Mouse (Mus musculus) forebrain, postnatal 0 days (tissue): ENCODE measurements around the gene Heatr5a. TPM values are rescaled to one million over a fixed set of nuclear protein-coding genes. Genes with fewer than 3 reads are reported as not detected.
A peak's percentile ranks its signal among the peaks of the same experiment; 100 is the strongest.

Experiments
- ATAC-seq: fragments of 200-750 bp; cut with Nextera tagmentation; 2 replicates; pipeline ENCODE4 v1.8.0; 2017; ENCODE audit warnings: mild to moderate bottlenecking, moderate library complexity
- DNase-seq: peaks from one replicate; pipeline ENCODE4 v3.0.0-alpha.2; 2015
- H3K27ac ChIP-seq: fragments of 300-500 bp; sonication (generic); 2 replicates; pipeline ENCODE4 v1.5.1; 2014; ENCODE audit warnings: low read depth, mild to moderate bottlenecking, antibody characterized with exemption, low read length, moderate library complexity, mixed read lengths
- H3K27me3 ChIP-seq: fragments of 300-500 bp; sonication (generic); 2 replicates; pipeline ENCODE4 v1.6.1; 2014; ENCODE audit warnings: mild to moderate bottlenecking, low read length, mixed read lengths; ENCODE audit not compliant: insufficient read depth
- H3K36me3 ChIP-seq: fragments of 300-500 bp; sonication (generic); 2 replicates; pipeline ENCODE4 v1.6.1; 2014; ENCODE audit warnings: mild to moderate bottlenecking, moderate library complexity; ENCODE audit not compliant: insufficient read depth
- H3K4me1 ChIP-seq: fragments of 300-500 bp; sonication (generic); 2 replicates; pipeline ENCODE4 v1.6.1; 2014; ENCODE audit warnings: antibody characterized with exemption; ENCODE audit not compliant: insufficient read depth
- H3K4me2 ChIP-seq: fragments of 300-500 bp; sonication (generic); 2 replicates; pipeline ENCODE4 v1.6.1; 2014; ENCODE audit warnings: low read depth, mild to moderate bottlenecking, moderate library complexity
- H3K4me3 ChIP-seq: fragments of 300-500 bp; sonication (generic); 2 replicates; pipeline ENCODE4 v1.5.1; 2014; ENCODE audit warnings: low read depth, low read length, mixed read lengths
- H3K9ac ChIP-seq: fragments of 300-500 bp; sonication (generic); 2 replicates; pipeline ENCODE4 v1.6.1; 2014; ENCODE audit warnings: mild to moderate bottlenecking
- H3K9me3 ChIP-seq: fragments of 300-500 bp; sonication (generic); 2 replicates; pipeline ENCODE4 v1.6.1; 2016; ENCODE audit warnings: low read length
- CTCF ChIP-seq: sonication (generic); IDR thresholded peaks from 2 replicates; pipeline ENCODE4 v1.5.1; 2016; ENCODE audit warnings: antibody characterized with exemption, control low read depth, low read depth
- WGBS: fragments of 180-500 bp; shearing (Covaris S2); extraction: QIAGEN DNeasy Blood & Tissue Kit; methylation state at CpG from one replicate; pipeline ENCODE4 v1.1.7; 2014; 5-methylcytosine and 5-hydroxymethylcytosine counted together
- polyA plus RNA-seq: library from polyadenylated mRNA; unstranded; fragments of >200 nt; fragmentation: Nextera tagmentation; extraction: Ambion mirVana; gene quantifications from 2 replicates; pipeline ENCODE4 v1.2.1, GENCODE M21; 2015
- total RNA-seq: library from RNA; depleted of rRNA; stranded (reverse); fragments of >200 nt; gene quantifications from 2 replicates; pipeline ENCODE4 v1.2.3, GENCODE M21; 2014

Heatr5a gene
- total and polyA plus RNA-seq, 2 experiments from 2014 or later, result 2.0 to 15.0 TPM

GRCm38 (mm10) chr12:51845261-51845660 lies 125.9 kb downstream of the Heatr5a start:
- H3K27me3 ChIP-seq, result no peaks in the 10 kb centered on the region
- no peaks in the 10 kb centered on the region for H3K36me3 ChIP-seq
- H3K4me3 ChIP-seq, result peak overlapping the region; percentile 54
- no peak for TF ChIP-seq CTCF
- ATAC-seq (0 out of 2 replicates have a peak, but pooled peaks have one; percentile 16), DNase-seq (no peak)
- peak overlapping the region; percentile 49; the same call in 1 of the 2 replicates for H3K9ac ChIP-seq
- H3K4me2 ChIP-seq, result peak overlapping the region; percentile 65
- no peak overlapping the region for H3K27ac ChIP-seq
- H3K9me3 ChIP-seq, result no peaks in the 10 kb centered on the region
- 33% methylated on average over 1 of the region's 1 CpGs for WGBS
- peaks cover 9% of the 10 kb centered on the region; the same call in 1 of the 2 replicates for H3K4me1 ChIP-seq

DNA sequence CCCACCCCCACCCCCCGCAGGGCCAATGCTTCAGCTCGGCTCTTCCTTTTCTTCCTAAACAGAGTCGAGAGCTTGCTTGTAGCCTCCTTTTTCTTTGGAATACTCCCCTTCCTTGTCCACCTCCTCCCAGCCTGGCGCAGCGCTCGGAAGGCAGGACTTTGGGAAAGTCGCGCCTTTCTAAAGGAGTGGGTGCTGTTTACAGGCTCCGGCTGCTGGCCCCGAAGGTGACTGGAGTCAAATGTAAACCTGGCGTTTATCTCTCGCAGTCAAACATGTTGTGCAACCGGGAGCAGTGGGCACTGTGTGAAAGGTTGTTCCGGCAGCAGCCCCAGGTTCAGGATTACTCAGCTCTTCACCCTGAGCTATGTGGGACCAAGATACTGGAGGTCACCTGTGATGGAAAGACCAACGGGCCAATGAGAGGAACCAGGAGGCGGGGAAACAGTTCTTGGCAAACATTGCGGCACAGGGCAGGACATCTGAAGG lies 126.3 kb downstream of the Heatr5a start:
- peaks cover 9% of the 10 kb centered on the region; the same call in 1 of the 2 replicates for H3K4me1 ChIP-seq
- DNase-seq, result peak; percentile 84
- H3K4me2 ChIP-seq, result peak overlapping the region; percentile 65
- no peak for TF ChIP-seq CTCF
- H3K27me3 ChIP-seq, result no peaks in the 10 kb centered on the region
- 1% methylated on average over 17 of the region's 17 CpGs for WGBS
- peak overlapping the region; percentile 54 for H3K4me3 ChIP-seq
- H3K27ac ChIP-seq, result peak overlapping the region; percentile 9; the same call in 1 of the 2 replicates
- peak; percentile 97 for ATAC-seq
- no peaks in the 10 kb centered on the region for H3K36me3 ChIP-seq
- no peaks in the 10 kb centered on the region for H3K9me3 ChIP-seq
- peak overlapping the region; percentile 49 for H3K9ac ChIP-seq

GRCm38 (mm10) chr12:51843576-51844520 lies 127.3 kb downstream of the Heatr5a start:
- Histone ChIP-seq H3K9me3 (no peaks in the 10 kb centered on the region), H3K9ac (peak overlapping the region; percentile 49; the same call in 1 of the 2 replicates), H3K27me3 (no peaks in the 10 kb centered on the region), H3K4me1 (peaks cover 9% of the 10 kb centered on the region; the same call in 1 of the 2 replicates), H3K36me3 (no peaks in the 10 kb centered on the region), H3K27ac (no peak overlapping the region), H3K4me2 (peak overlapping the region; percentile 65), H3K4me3 (peak overlapping the region; percentile 54)
- ATAC-seq (no peak), DNase-seq (no peak)
- TF ChIP-seq CTCF, result no peak
- WGBS, result 25% methylated on average over 15 of the region's 15 CpGs

DNA sequence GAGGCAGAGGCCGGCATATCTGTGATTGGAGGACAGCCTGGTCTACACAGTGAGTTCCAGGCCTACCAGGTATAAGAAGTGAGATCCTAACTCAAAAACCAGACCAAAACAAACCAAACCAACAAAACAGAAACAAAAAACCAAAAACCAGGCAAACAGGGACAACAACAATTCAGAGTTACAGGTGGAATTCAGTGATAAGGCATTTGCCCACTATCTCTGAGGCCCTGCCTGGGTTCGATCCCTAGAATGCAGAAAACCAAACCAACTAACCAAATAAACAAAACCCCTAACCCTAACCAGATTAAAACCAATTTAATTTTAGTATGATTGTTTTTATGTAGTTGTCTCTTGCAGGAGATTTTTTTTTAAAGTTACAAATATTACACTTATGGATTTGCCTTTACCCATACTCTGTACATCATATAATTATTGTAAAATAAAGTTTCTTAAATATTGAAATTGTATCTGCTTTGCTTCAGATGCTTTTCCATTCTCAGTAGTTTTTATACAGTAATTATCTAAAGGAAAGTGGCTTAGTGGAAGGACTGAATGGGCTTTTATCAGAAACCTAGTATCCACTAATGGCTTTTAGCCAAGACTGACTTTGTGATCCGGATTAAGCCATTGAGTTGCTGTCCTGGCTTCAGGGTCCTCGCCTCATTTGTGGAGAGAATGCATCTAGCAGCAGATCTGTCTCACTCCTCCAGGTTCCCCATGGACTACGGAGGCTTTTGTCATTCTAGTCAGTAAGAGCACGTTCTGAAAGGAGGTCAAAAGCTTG lies 128.8 kb downstream of the Heatr5a start:
- H3K4me2 ChIP-seq, result no peak overlapping the region
- WGBS, result 37% methylated on average over 6 of the region's 6 CpGs
- no peak for ATAC-seq
- no peak for TF ChIP-seq CTCF
- H3K36me3 ChIP-seq, result no peaks in the 10 kb centered on the region
- H3K27me3 ChIP-seq, result no peaks in the 10 kb centered on the region
- no peak overlapping the region for H3K4me3 ChIP-seq
- no peak overlapping the region for H3K9ac ChIP-seq
- no peaks in the 10 kb centered on the region for H3K9me3 ChIP-seq
- H3K4me1 ChIP-seq, result peaks cover 9% of the 10 kb centered on the region; the same call in 1 of the 2 replicates
- H3K27ac ChIP-seq, result no peak overlapping the region
- DNase-seq, result no peak

- DNase-seq, result no peak
- no peak overlapping the region for H3K4me2 ChIP-seq
- H3K9me3 ChIP-seq, result no peaks in the 10 kb centered on the region
- peaks cover 9% of the 10 kb centered on the region; the same call in 1 of the 2 replicates for H3K4me1 ChIP-seq
- TF ChIP-seq CTCF, result no peak
- no peak overlapping the region for H3K9ac ChIP-seq
- H3K27me3 ChIP-seq, result no peaks in the 10 kb centered on the region
- no peak overlapping the region for H3K27ac ChIP-seq
- no peak for ATAC-seq
- no peak overlapping the region for H3K4me3 ChIP-seq
- 94% methylated on average over 1 of the region's 1 CpGs for WGBS
- no peaks in the 10 kb centered on the region for H3K36me3 ChIP-seq
Observed at GRCm38 (mm10) chr12:51839856-51840255, 131.3 kb downstream of the Heatr5a start.

DNA sequence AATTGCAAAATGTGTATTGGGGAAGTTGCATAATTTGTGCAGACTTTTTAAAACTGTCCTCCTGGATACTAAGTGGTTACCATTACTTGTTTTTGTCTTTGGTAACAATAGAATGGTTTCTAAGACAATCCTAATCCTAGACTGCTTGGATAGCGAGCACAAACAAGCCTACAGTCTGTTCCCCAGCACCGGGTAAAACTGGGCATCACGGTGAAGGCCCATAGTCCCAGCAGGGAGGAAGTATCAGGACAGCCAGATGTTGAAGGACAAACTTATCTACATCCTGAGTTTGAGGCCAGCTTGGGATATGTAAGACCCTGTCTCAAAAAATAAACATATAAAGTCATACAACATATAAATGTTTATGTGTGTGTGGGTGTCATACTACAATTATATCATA lies 135.9 kb downstream of the Heatr5a start:
- H3K4me3 ChIP-seq, result no peak overlapping the region
- no peak for ATAC-seq
- no peaks in the 10 kb centered on the region for H3K36me3 ChIP-seq
- H3K27ac ChIP-seq, result no peak overlapping the region
- no peaks in the 10 kb centered on the region for H3K9me3 ChIP-seq
- 47% methylated on average over 3 of the region's 3 CpGs for whole genome bisulfite sequencing
- H3K4me2 ChIP-seq, result no peak overlapping the region
- no peak overlapping the region for H3K9ac ChIP-seq
- H3K27me3 ChIP-seq, result no peaks in the 10 kb centered on the region
- H3K4me1 ChIP-seq, result no peaks in the 10 kb centered on the region
- no peak for TF ChIP-seq CTCF
- DNase-seq, result no peak
